Mouse (Mus musculus) erythroblast, embryonic 14.5 days (primary cell): ENCODE measurements around the gene Pimreg.

Experiments used
- GATA1 ChIP-seq: IDR thresholded peaks from 2 replicates; pipeline ENCODE4 v1.6.1; 2012; ENCODE audit warnings: low read length, inconsistent platforms, mixed read lengths
- TAL1 ChIP-seq: IDR thresholded peaks from 3 replicates; pipeline ENCODE4 v1.6.1; 2012; ENCODE audit warnings: low read length, inconsistent platforms, mixed read lengths

DNA sequence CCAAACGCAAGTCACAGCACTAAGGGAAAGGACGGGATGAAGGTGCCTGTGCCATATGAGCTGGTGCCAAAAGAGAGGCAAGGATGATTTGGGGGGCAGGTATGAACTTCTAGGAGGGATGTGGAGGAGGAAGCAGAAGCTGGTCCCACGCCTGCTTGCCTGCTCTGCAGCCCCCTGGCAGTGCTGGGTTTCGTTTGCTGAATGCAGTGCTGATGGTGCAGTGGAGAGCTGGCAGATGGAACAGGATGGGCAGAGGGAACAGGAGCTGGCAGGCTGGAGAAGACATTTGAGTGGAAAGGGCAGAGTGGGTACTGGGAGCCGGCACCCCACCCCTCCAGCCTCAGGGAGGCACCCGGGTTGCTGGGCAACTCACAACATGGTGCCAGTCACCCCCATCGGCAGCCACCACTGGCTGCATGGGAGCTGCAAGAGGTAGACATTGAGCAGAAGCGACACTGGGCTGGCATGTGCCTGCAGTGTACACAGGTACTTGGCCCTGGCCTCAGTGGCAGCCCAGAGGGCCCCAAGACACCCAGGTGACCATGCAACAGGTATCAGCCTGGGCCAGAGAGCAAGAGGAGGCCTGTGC lies 7.4 kb downstream of the Pimreg start:
- TF ChIP-seq GATA1: no peak
- TF ChIP-seq TAL1: no peak
